Comparison of ENCODE assay signal across 7 mouse cellular contexts in the genomic region with DNA sequence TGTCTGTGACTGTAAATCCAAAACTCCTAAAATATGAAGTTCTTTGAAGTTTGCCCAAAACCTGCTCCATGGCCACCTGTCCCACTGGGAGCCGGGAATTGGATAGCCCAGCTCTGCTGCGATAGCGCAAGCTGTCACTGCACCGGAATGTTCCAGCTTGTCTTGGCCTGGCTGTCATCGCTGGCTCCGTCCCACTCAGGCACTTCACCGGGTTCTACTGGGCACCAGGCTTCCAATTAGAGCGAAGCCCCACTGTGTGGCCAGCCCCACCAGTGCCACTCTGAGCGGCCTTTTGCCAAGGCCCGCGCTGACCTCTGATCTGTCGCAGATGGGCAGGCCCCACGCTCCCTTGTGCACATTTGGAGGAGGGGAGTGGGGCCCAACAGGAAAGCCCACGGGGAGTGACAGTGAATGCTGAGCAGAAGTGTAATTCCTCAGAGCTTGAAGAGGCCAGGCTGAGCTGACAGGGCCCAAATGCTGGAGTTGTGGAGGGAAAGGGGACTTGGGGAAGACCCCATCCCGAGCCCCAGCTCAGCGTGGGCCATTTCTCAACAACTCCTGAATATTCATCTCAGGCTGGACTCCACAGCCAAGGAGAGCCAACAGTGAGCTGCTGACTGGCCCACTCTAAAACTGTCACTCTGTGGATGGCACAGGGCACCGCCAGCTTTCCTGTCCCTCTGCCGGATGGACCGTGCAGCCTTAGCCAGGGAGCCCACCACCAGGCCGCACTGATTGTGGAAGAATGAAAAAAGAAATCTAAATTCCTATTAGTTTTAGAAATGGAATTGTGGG.
DNase-seq lines count a peak whose midpoint lies in the region; ATAC-seq and TF ChIP-seq lines count a peak whose summit lies in the region.

No protein-coding gene starts in this region.

- TF ChIP-seq CTCF in brain, embryonic 14.5 days (IDR thresholded peaks at IDR 0.05; ENCODE audit: borderline replicate concordance, extremely low read depth, insufficient read depth, insufficient read length): no peak
- no peak for TF ChIP-seq CTCF in hindbrain, postnatal 0 days (IDR thresholded peaks at IDR 0.05; ENCODE audit: low read depth)
- TF ChIP-seq CTCF in midbrain, postnatal 0 days (IDR thresholded peaks at IDR 0.05): no peak

- peaks cover 17% of the 10 kb centered on the region for H3K4me1 ChIP-seq in hindbrain, postnatal 0 days (ENCODE audit: insufficient read depth, low read length)
- no peaks in the 10 kb centered on the region for H3K4me1 ChIP-seq in midbrain, postnatal 0 days (ENCODE audit: insufficient read depth, low read length)

- H3K36me3 ChIP-seq in hindbrain, postnatal 0 days (ENCODE audit: insufficient read depth, low read length): no peaks in the 10 kb centered on the region
- no peaks in the 10 kb centered on the region for H3K36me3 ChIP-seq in midbrain, postnatal 0 days (ENCODE audit: insufficient read depth, low read length)

- peak; percentile 75 for ATAC-seq in hindbrain, postnatal 0 days
- peak; percentile 54; the same call in 1 of the 2 replicates for ATAC-seq in midbrain, postnatal 0 days (ENCODE audit: low FRiP score)

- WGBS in hindbrain, postnatal 0 days: 48% methylated on average over 20 of the region's 20 CpGs
- WGBS in midbrain, postnatal 0 days: 74% methylated on average over 20 of the region's 20 CpGs

- H3K9me3 ChIP-seq in hindbrain, postnatal 0 days (ENCODE audit: low read length): no peaks in the 10 kb centered on the region
- no peaks in the 10 kb centered on the region for H3K9me3 ChIP-seq in midbrain, postnatal 0 days (ENCODE audit: low read length)

- peak; percentile 51 for DNase-seq in brain, embryonic 14.5 days (ENCODE audit: low read depth)
- DNase-seq in cerebellum, adult 9-10 months: peak; percentile 99
- DNase-seq in gastrocnemius, adult 8-10 months (ENCODE audit: low spot score in 2 of 2): peak; percentile 42 to 47
- DNase-seq in hindbrain, postnatal 0 days (ENCODE audit: low spot score): peak; percentile 62
- DNase-seq in midbrain, postnatal 0 days (ENCODE audit: low spot score): peak; percentile 61
- DNase-seq in kidney, postnatal 14 days: no peak
- no peak for DNase-seq in embryo, embryonic 10 days (ENCODE audit: low spot score)

- no peak overlapping the region for H3K4me3 ChIP-seq in hindbrain, postnatal 0 days (ENCODE audit: low read length)
- H3K4me3 ChIP-seq in midbrain, postnatal 0 days (ENCODE audit: low read depth, low read length): no peak overlapping the region

- H3K4me2 ChIP-seq in hindbrain, postnatal 0 days (ENCODE audit: low read depth, low read length): no peak overlapping the region
- H3K4me2 ChIP-seq in midbrain, postnatal 0 days (ENCODE audit: low read depth, low read length, poor library complexity, severe bottlenecking): no peak overlapping the region

- no peak overlapping the region for H3K9ac ChIP-seq in hindbrain, postnatal 0 days (replicated peaks; ENCODE audit: low read length)
- no peak overlapping the region for H3K9ac ChIP-seq in midbrain, postnatal 0 days (replicated peaks; ENCODE audit: low read length, poor library complexity, severe bottlenecking)

- no peaks in the 10 kb centered on the region for H3K27me3 ChIP-seq in hindbrain, postnatal 0 days (ENCODE audit: insufficient read depth, low read length)
- H3K27me3 ChIP-seq in midbrain, postnatal 0 days (ENCODE audit: insufficient read depth, low read length): no peaks in the 10 kb centered on the region

- H3K27ac ChIP-seq in hindbrain, postnatal 0 days: no peak overlapping the region
- H3K27ac ChIP-seq in midbrain, postnatal 0 days (ENCODE audit: low read depth, low read length): no peak overlapping the region

- TF ChIP-seq POLR2A in brain, embryonic 14.5 days (IDR thresholded peaks at IDR 0.05; ENCODE audit: borderline replicate concordance, extremely low read depth, insufficient read depth, insufficient read length, poor library complexity, severe bottlenecking): no peak

Comparison
In these comparisons a context has a peak if more than half of its experiments do, and no peak if none do; other contexts are left out.
1. DNase-seq: peak in brain, embryonic 14.5 days (single experiment), cerebellum, adult 9-10 months (single experiment), gastrocnemius, adult 8-10 months (2 of 2), hindbrain, postnatal 0 days (single experiment) and midbrain, postnatal 0 days (single experiment); none in kidney, postnatal 14 days (single experiment) and embryo, embryonic 10 days (single experiment).